Mouse (Mus musculus) neural tube, embryonic 12.5 days (tissue): ENCODE data around the gene Lenep. TPM values are rescaled to one million over a fixed set of nuclear protein-coding genes. Genes with fewer than 3 reads are reported as not detected.
A peak's percentile ranks its signal among the peaks of the same experiment; 100 is the strongest.

Experiments used
- ATAC-seq: fragments of 200-750 bp; cut with Nextera tagmentation; 2 replicates; pipeline ENCODE4 v1.8.0; 2017; ENCODE audit warnings: low read depth, mild to moderate bottlenecking, moderate TSS enrichment, moderate library complexity; ENCODE audit not compliant: low FRiP score
- H3K27ac ChIP-seq: fragments of 300-500 bp; sonication (generic); 2 replicates; pipeline ENCODE4 v1.5.1; 2016
- H3K27me3 ChIP-seq: fragments of 300-500 bp; sonication (generic); replicated peaks from 2 replicates; pipeline ENCODE4 v1.6.1; 2016; ENCODE audit warnings: mild to moderate bottlenecking
- H3K36me3 ChIP-seq: fragments of 300-500 bp; sonication (generic); 2 replicates; pipeline ENCODE4 v1.6.1; 2016; ENCODE audit warnings: mild to moderate bottlenecking
- H3K4me1 ChIP-seq: fragments of 300-500 bp; sonication (generic); 2 replicates; pipeline ENCODE4 v1.6.1; 2016
- H3K4me2 ChIP-seq: fragments of 300-500 bp; sonication (generic); replicated peaks from 2 replicates; pipeline ENCODE4 v1.6.1; 2016; ENCODE audit warnings: mild to moderate bottlenecking
- H3K4me3 ChIP-seq: fragments of 300-500 bp; sonication (generic); 2 replicates; pipeline ENCODE4 v1.5.1; 2016
- H3K9ac ChIP-seq: fragments of 300-500 bp; sonication (generic); 2 replicates; pipeline ENCODE4 v1.6.1; 2016; ENCODE audit warnings: mild to moderate bottlenecking
- H3K9me3 ChIP-seq: fragments of 300-500 bp; sonication (generic); 2 replicates; pipeline ENCODE4 v1.6.1; 2016; ENCODE audit warnings: mild to moderate bottlenecking
- WGBS: fragments of 180-500 bp; shearing (Covaris S2); methylation state at CpG from one replicate; pipeline ENCODE4 v1.1.7; 2016; 5-methylcytosine and 5-hydroxymethylcytosine counted together
- polyA plus RNA-seq: library from polyadenylated mRNA; unstranded; fragments of >200 nt; fragmentation: Nextera tagmentation; extraction: Ambion mirVana; gene quantifications from 2 replicates; pipeline ENCODE4 v1.2.1, GENCODE M21; 2016

Gene Lenep
- polyA plus RNA-seq, 1 experiment from 2014 or later: 0.46 TPM

DNA sequence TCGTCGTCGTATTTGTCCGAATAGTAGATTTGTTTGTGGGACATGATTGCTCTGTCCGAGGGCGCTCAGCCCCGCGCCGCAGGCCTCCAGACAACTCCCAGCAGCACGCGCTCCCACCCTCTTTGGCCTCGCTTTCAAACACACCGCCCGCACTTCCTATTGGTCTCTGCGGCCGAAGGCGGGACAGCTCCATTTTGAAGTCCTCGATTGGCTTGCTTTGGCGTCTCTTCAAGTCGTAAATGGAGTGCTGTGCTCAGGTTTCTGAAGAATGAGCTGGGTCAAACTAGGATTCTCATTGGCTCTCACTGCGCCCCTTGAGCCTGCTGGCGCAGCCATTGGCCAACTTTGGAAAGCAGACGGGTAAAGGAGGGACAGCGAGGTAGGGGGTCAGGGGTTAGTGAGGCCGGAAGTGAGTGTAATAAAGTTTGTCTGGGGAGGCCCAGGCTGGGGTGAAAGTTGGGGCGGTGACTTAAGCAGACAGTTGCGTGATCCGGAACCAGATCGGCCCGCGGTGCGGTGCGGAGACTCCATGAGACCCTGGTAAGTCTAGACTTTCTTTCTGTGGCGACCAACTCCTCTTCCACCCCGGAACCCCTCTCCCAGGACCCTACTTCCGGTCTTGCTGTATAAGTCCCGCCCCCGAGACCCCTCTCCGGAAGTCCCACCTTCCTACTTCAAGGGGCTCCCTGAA lies 15.7 kb upstream of the Lenep start, which contains the start of the genes Cks1b and Shc1:
TSS of gene Cks1b (minus strand) at position 214 of the 691 bp plus-strand sequence.
TSS of gene Shc1 (plus strand) at position 274 of the 691 bp plus-strand sequence.
- Histone ChIP-seq H3K27ac (peak within 1 kb of the TSS; percentile 70), H3K4me3 (peak within 1 kb of the TSS; percentile 56), H3K36me3 (peaks cover 18% of the 10 kb centered on the region), H3K4me2 (peak within 1 kb of the TSS; percentile 80), H3K9me3 (no peaks in the 10 kb centered on the region), H3K4me1 (peaks cover 48% of the 10 kb centered on the region), H3K27me3 (no peaks in the 10 kb centered on the region), H3K9ac (peak within 1 kb of the TSS; percentile 64)
- WGBS: under 1% methylated on average over 39 of the region's 39 CpGs
- peak; percentile 94 for ATAC-seq

DNA sequence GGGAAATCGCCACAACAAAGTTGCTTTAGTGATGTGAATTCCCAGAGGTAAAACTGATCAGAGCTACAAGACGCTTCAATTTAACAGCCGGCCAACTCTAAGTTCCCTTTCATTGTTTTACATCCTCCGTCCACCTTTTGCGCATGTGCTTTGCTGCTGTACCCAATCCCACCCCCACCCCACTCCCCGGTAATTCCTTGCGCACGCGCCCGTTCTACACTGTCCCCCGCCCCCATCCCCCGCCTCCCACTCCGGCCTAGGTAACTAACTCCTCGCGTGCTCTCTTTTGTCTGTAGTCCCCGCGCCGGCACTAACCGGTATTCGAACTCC lies 15.2 kb upstream of the Lenep start:
- Histone ChIP-seq H3K27me3 (no peaks in the 10 kb centered on the region), H3K9me3 (no peaks in the 10 kb centered on the region), H3K9ac (peak overlapping the region; percentile 53), H3K4me1 (peaks cover 43% of the 10 kb centered on the region), H3K4me2 (peak overlapping the region; percentile 80), H3K27ac (no peak overlapping the region), H3K36me3 (peaks cover 18% of the 10 kb centered on the region), H3K4me3 (peak overlapping the region; percentile 56)
- WGBS: 0% methylated on average over 20 of the region's 20 CpGs
- peak; percentile 62 for ATAC-seq

DNA sequence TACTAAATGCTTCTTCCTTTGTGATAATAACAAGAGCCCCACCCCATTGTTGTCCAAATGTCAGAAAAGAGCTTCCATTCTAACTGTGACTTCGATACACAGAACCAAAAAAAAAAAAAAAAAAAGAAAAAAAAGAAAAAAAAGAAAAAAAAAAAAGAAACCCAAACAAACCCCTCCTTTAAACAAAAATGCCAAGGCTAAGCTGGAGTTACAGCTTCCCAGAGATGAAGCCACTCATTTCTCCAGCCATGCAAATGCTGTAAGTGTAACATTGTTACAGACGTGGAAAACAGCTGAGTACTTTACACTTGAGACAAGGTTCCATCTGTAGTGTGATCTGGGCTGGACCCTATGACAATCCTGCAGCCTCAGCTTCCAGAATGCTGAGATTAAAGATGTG lies 14.5 kb upstream of the Lenep start:
- H3K27me3 ChIP-seq: no peaks in the 10 kb centered on the region
- peak overlapping the region; percentile 80 for H3K4me2 ChIP-seq
- H3K36me3 ChIP-seq: peaks cover 18% of the 10 kb centered on the region
- 35% methylated on average over 2 of the region's 2 CpGs for WGBS
- H3K27ac ChIP-seq: no peak overlapping the region
- peaks cover 36% of the 10 kb centered on the region for H3K4me1 ChIP-seq
- peak overlapping the region; percentile 53 for H3K9ac ChIP-seq
- no peaks in the 10 kb centered on the region for H3K9me3 ChIP-seq
- ATAC-seq: no peak
- peak overlapping the region; percentile 56 for H3K4me3 ChIP-seq

DNA sequence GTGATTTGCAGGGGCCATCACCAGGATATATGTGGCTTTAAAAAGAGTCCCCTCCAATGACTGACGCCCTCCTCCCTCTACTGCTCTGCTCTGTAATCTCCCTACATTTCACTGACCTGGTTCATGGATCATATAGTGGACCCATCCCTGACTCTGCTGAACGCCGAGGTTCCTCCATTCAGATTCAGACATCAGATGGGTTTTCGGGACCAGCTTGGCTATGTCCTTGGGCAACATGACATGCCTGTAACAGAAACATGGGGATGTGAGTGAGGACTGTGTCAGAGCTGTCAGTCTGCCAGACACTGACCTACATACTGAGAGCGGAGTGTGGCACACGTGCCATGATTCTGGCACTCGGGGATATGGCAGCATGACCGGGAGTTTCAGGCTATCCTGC lies 13.6 kb upstream of the Lenep start:
- Histone ChIP-seq H3K4me1 (peaks cover 28% of the 10 kb centered on the region), H3K36me3 (peaks cover 18% of the 10 kb centered on the region), H3K4me2 (no peak overlapping the region), H3K27me3 (no peaks in the 10 kb centered on the region), H3K9ac (no peak overlapping the region), H3K9me3 (no peaks in the 10 kb centered on the region), H3K27ac (no peak overlapping the region), H3K4me3 (no peak overlapping the region)
- ATAC-seq: no peak
- WGBS: 94% methylated on average over 8 of the region's 8 CpGs

DNA sequence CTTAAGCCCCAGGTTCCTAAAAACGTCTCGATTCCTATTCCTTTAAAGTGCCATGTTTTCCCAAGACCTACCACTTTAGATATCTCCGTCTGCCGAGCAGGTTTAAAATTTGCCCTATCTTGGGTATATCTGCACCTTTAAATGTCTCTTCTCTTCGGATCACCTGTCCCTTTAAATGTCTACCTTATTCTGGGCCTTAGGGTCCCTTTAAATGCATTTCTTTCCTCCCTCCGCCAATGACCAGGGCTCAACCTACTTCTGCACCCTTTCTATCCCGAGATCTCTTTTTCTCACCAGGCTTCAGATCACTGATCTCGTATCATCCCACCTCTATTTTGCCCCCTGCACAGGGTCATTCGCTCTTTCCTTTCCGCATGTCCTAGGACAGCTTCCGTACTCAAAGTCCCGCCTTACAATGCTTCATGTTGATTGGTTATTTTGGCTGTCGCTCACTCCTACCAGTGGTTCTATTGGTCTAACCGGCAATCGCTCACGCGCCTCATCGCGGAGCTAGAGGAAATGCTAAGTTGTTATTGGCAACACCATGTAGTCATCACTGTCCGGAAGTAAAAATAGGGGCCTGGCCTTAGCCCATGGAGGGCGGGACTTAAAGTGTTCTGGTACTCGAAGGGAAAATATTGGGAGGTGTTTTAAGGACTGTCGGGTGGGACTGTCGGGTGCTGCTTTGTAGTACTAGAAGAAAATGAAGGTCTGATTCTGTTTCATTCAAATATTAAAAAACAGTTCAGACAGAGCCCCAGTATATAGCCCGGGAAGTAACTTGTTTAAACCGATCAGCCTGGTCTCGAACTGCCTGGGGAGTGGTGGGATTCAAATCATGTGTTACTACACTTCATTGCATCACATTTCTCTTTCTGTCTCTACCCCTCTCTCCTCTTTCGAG lies 9.1 kb upstream of the Lenep start, which contains the start of gene Flad1:
TSS of gene Flad1 (minus strand) at position 381 of the 904 bp plus-strand sequence.
- H3K36me3 ChIP-seq: peaks cover 24% of the 10 kb centered on the region
- WGBS: 7% methylated on average over 28 of the region's 28 CpGs
- no peak within 1 kb of the TSS for H3K27ac ChIP-seq

DNA sequence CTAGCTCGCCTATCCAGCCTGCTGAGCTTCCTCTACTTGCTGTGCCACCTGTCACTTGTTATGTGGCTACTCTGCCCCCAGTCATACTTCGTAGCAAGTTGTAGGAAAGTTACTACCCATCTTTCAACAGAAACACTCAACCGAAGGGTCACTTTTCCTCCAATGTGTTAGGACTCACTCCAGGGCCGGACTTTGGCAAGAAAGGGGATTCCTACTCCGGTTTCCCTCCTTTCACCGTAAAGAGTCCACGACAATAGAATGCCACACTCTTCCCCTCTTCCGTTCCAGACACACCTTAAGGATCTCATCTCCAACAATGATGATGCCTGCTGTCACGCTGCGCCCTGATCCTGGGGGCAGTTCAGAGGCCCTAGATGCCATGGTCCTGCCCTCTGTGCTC lies 8.3 kb upstream of the Lenep start:
- H3K4me2 ChIP-seq: peak overlapping the region; percentile 64
- ATAC-seq: no peak
- H3K9me3 ChIP-seq: no peaks in the 10 kb centered on the region
- H3K4me1 ChIP-seq: peaks cover 7% of the 10 kb centered on the region
- no peaks in the 10 kb centered on the region for H3K27me3 ChIP-seq
- peaks cover 23% of the 10 kb centered on the region for H3K36me3 ChIP-seq
- no peak overlapping the region for H3K27ac ChIP-seq
- WGBS: 85% methylated on average over 10 of the region's 10 CpGs
- peak overlapping the region; percentile 48 for H3K9ac ChIP-seq
- H3K4me3 ChIP-seq: peak overlapping the region; percentile 42

More for the DNA sequence above, 9.1 kb upstream of the Lenep start, which contains the start of gene Flad1:
- Histone ChIP-seq H3K4me3 (peak within 1 kb of the TSS; percentile 42), H3K9ac (peak within 1 kb of the TSS; percentile 48), H3K9me3 (no peaks in the 10 kb centered on the region), H3K4me1 (peaks cover 7% of the 10 kb centered on the region), H3K4me2 (peak within 1 kb of the TSS; percentile 64), H3K27me3 (no peaks in the 10 kb centered on the region)
- peak; percentile 100 for ATAC-seq

DNA sequence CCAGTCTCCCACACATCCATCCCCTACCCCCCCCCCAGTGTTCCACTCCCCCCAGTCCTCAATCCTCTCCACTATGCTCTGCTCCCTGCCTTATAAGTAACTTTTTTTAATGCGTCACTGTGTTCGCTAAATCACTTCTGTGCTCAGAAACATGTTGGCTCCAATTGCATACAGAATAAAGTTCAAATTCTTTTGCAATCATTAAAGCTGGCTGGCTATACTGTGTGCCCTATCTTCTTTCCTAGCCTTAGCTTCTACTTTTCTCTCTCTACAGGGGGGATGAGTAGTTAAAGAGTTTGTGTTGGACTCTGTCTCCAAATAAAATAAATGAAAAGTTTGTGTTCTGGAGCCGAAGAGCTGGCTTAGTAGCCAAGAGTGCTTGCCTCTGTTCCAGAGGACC lies 7.1 kb upstream of the Lenep start:
- Histone ChIP-seq H3K27ac (no peak overlapping the region), H3K4me2 (no peak overlapping the region), H3K27me3 (no peaks in the 10 kb centered on the region), H3K4me1 (peaks cover 7% of the 10 kb centered on the region), H3K4me3 (no peak overlapping the region), H3K36me3 (peaks cover 22% of the 10 kb centered on the region), H3K9me3 (no peaks in the 10 kb centered on the region), H3K9ac (no peak overlapping the region)
- ATAC-seq: no peak
- WGBS: over 99% methylated on average over 3 of the region's 3 CpGs

DNA sequence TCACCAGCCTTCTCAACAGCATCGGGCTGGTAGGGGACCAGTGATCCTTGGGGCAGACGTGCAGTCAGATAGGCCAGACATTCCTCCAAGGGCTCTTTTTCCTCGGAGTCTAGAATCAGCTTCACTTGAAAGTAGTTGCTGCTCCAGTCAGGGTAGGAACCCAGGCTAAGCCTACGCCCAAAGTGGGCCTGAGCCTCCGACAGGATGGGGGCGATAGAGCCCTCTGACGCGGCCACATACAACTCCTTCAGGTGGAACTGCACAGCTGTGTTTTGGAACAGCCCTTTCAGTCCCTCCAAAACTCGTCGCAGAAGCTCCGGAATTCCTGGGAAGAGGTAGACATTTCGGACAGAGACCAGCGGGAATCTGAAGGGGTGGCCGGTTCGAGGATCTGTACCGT lies 5.9 kb upstream of the Lenep start:
- peaks cover 24% of the 10 kb centered on the region for H3K36me3 ChIP-seq
- ATAC-seq: no peak
- peaks cover 7% of the 10 kb centered on the region for H3K4me1 ChIP-seq
- no peak overlapping the region for H3K4me2 ChIP-seq
- WGBS: 65% methylated on average over 16 of the region's 16 CpGs
- no peak overlapping the region for H3K4me3 ChIP-seq
- no peak overlapping the region for H3K9ac ChIP-seq
- no peaks in the 10 kb centered on the region for H3K9me3 ChIP-seq
- H3K27me3 ChIP-seq: no peaks in the 10 kb centered on the region
- H3K27ac ChIP-seq: no peak overlapping the region

DNA sequence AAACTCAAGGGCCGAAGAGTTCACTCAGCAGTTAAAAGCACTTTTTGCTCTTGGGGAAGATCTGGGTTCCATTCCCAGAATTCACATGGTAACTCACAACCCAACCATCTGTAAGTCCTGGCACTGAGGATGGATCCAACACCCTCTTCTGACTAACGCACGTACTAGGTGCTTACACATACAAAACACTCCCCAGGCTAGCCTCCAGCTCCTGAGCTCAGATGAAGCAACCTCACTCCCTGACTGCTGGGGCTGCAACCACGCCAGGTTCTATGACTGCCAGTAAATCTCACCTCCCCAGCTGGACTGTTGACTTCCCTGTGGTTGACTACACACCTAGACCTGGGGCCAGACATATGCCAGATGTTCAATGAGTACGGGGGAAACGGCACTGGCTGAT lies 4.3 kb upstream of the Lenep start:
- Histone ChIP-seq H3K4me3 (no peak overlapping the region), H3K36me3 (peaks cover 37% of the 10 kb centered on the region), H3K4me1 (peaks cover 7% of the 10 kb centered on the region), H3K9me3 (no peaks in the 10 kb centered on the region), H3K27me3 (no peaks in the 10 kb centered on the region), H3K9ac (no peak overlapping the region), H3K27ac (no peak overlapping the region), H3K4me2 (no peak overlapping the region)
- no peak for ATAC-seq
- 94% methylated on average over 6 of the region's 6 CpGs for WGBS

DNA sequence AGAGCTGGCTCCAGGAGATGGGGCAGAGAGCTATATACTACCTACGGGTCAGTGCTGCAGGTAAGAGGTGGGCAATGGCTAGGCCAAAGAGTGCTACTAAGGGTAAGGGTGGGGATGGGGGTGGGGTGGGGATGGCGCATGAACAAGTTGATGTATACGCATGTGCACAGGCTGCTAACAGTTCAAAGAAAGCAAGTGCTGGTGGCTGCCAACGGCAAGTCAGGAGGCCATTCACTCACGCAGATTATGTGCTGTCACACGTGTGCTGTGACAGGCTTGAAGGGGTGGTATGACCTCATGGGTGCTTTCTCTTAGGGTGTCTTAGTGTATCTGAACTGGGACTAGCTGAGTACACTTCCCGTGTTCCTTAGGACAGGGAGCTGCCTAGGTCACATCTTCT lies 1.3 kb downstream of the Lenep start:
- no peak overlapping the region for H3K4me2 ChIP-seq
- H3K27ac ChIP-seq: no peak overlapping the region
- no peaks in the 10 kb centered on the region for H3K9me3 ChIP-seq
- no peak overlapping the region for H3K4me3 ChIP-seq
- whole genome bisulfite sequencing: 92% methylated on average over 7 of the region's 7 CpGs
- no peak for ATAC-seq
- no peak overlapping the region for H3K9ac ChIP-seq
- H3K36me3 ChIP-seq: peaks cover 36% of the 10 kb centered on the region
- no peaks in the 10 kb centered on the region for H3K4me1 ChIP-seq
- 0 out of 2 replicates have a peak, but pooled peaks cover under 1% of the 10 kb centered on the region for H3K27me3 ChIP-seq

DNA sequence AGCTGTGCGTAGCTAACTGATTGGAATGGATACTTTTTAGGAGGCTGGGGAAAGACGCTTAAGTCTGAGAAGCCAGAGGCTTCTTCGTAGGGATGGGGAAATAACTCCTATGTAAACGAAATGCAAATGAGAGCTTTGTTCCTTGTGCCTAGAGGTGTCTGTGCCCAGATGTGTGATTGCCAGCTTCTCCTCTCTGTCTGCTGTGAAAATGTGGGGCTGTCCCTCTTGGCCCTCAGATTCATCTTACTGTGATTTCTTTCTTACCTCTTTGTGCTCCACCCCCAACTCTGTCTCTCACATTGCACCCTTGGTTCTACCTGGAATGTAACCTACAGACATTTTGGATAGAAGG lies 6.0 kb downstream of the Lenep start:
- no peak overlapping the region for H3K27ac ChIP-seq
- H3K4me1 ChIP-seq: peaks cover 45% of the 10 kb centered on the region
- peaks cover 22% of the 10 kb centered on the region for H3K27me3 ChIP-seq
- H3K9me3 ChIP-seq: no peaks in the 10 kb centered on the region
- no peak for ATAC-seq
- peak overlapping the region; percentile 100 for H3K4me2 ChIP-seq
- H3K4me3 ChIP-seq: peak overlapping the region; percentile 40; the same call in 1 of the 2 replicates
- H3K9ac ChIP-seq: no peak overlapping the region; the same call in 1 of the 2 replicates
- peaks cover 4% of the 10 kb centered on the region; the same call in 1 of the 2 replicates for H3K36me3 ChIP-seq
- 2% methylated on average over 4 of the region's 4 CpGs for WGBS
